Mouse (Mus musculus) lung, postnatal 0 days (tissue): Measurements from ENCODE around the gene Efna4.

Experiments
- CTCF ChIP-seq: IDR thresholded peaks from 2 replicates; pipeline ENCODE4 v1.5.1; 2016; ENCODE audit warnings: antibody characterized with exemption, mild to moderate bottlenecking
- EP300 ChIP-seq: IDR thresholded peaks from 2 replicates; pipeline ENCODE4 v1.6.1; 2016; ENCODE audit warnings: antibody characterized with exemption, mild to moderate bottlenecking, control low read depth

GRCm38 (mm10) chr3:89380711-89381110 is 42.9 kb upstream of the Efna4 start:
- no peak for TF ChIP-seq CTCF
- TF ChIP-seq EP300 = no peak
